Mouse (Mus musculus): ENCODE measurements at regions not wholly inside any gene's neighbourhood (a gene's known extent, or its start where the extent isn't known, plus 50 kb on each side); places are given as distances from the start of the nearest gene placed in this dataset.

GRCm38 (mm10) chr8:74153914-74154540 lies 718.9 kb upstream of the Isx start:
- DNase-seq, result no peak

- peak; percentile 2 to 36 for DNase-seq
Measured at GRCm38 (mm10) chr8:74169561-74169960, 703.4 kb upstream of the Isx start.

- DNase-seq, result no peak
Measured at GRCm38 (mm10) chr8:74170702-74171101, 702.3 kb upstream of the Isx start.

- no peak for DNase-seq
Measured at GRCm38 (mm10) chr8:74171113-74171512, 701.9 kb upstream of the Isx start.

GRCm38 (mm10) chr8:74204601-74205000 lies 668.4 kb upstream of the Isx start:
- DNase-seq, result no peak

GRCm38 (mm10) chr8:74208292-74208691 lies 664.7 kb upstream of the Isx start:
- no peak for DNase-seq

- no peak for DNase-seq
Measured at GRCm38 (mm10) chr8:74216776-74217175, 656.2 kb upstream of the Isx start.
